Mouse (Mus musculus): ENCODE results near the gene Tnpo1. TPM values are rescaled to one million over a fixed set of nuclear protein-coding genes. Genes with fewer than 3 reads are reported as not detected.

The Tnpo1 gene
- total RNA-seq (2015) (81.2 and 94.3 TPM in 2 replicates), total RNA-seq (2017) (87.9 and 89.8 TPM in 2 replicates)

DNA sequence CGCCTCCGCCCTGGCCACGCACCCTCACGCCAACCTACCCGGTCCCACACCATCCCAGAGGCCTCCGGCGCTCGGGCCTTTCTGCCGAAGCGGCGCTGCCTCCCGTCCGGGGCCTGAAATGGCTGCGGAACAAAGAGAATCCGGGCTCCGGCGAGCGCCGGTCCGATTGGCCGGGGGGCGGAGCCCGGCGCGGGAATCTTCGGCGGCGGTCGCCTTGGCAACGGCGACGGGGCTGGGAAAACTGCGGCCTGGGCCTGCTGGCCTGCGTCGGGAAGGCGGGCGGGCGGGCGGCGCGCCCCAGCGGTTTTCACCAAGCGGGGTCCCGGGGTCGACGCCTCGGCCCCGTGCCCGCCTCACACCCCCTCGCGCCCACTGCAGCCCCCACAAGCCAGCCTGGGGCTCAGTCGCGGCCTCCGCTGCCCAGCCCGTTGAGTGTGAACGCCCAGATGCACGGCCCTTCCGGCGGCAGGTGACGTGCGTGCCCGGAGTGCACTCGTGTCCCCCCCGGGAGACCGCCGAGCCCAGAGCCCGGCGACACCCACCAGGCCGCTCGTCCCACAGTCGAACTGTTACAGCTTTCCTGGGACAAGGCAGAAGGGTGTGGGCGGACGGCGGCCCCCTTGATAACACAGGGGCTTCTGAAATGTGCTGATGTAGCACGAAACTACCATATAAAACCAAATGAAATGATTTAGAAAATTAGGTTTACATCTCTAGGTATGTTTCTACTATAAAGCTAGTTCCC is at the start of gene Tnpo1:
Gene Tnpo1, minus strand, starts transcription at position 172 of the 745 bp plus-strand sequence.
- peak; percentile 90 for ATAC-seq (ENCODE audit: poor library complexity, severe bottlenecking)

- ATAC-seq (ENCODE audit: poor library complexity, severe bottlenecking), result no peak
Measured at GRCm38 (mm10) chr13:98972090-98972489, 45.9 kb upstream of the Tnpo1 start.

GRCm38 (mm10) chr13:98971641-98972040 is 45.5 kb upstream of the Tnpo1 start:
- ATAC-seq (ENCODE audit: poor library complexity, severe bottlenecking), result no peak

GRCm38 (mm10) chr13:98968517-98968916 is 42.3 kb upstream of the Tnpo1 start:
- peak; percentile 64 for ATAC-seq (ENCODE audit: poor library complexity, severe bottlenecking)

GRCm38 (mm10) chr13:98967942-98968341 is 41.8 kb upstream of the Tnpo1 start:
- 0 out of 2 replicates have a peak, but pooled peaks have one; percentile 21 for ATAC-seq (ENCODE audit: poor library complexity, severe bottlenecking)

GRCm38 (mm10) chr13:98966583-98966982 is 40.4 kb upstream of the Tnpo1 start:
- ATAC-seq (ENCODE audit: poor library complexity, severe bottlenecking), result no peak

DNA sequence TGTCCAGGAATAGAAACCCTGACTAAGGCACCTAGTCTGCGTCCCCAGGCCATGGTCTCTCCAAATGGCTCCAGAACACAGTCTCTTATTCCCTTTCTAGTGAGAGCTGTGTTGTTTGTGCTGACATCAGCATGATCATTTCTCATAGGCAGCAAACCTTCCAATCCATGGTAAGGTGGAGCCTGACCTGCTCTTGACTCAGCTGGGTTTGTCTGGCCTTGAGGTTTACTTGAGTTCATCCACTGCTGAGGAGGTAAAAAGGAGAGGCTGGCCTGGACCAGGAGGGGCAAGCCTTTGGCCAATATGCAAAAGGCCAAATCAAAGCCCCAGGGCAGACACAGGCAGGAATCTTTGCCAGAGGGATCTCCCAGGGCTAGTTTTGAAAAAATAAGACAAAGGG is 37.4 kb upstream of the Tnpo1 start:
- ATAC-seq (ENCODE audit: poor library complexity, severe bottlenecking), result no peak

DNA sequence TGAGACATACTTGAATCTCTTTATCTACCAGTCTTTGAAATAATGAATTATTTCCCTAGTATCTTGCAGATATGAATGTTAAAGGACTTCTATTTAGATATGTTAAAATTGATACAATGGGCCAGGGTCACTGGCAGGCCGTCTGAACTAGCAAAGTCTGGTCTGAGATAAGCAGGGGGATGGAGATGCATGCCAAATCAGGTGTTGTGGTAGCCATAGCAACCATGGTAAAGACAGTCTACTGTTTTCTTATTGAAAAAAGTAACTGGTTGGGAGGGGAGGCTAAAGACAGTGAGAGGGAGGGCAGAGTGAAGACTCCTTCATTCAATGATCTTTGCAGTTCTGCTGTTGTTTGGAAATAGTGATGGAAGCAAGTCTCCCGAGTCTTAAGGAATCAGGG is 32.0 kb upstream of the Tnpo1 start:
- ATAC-seq (ENCODE audit: poor library complexity, severe bottlenecking), result no peak

DNA sequence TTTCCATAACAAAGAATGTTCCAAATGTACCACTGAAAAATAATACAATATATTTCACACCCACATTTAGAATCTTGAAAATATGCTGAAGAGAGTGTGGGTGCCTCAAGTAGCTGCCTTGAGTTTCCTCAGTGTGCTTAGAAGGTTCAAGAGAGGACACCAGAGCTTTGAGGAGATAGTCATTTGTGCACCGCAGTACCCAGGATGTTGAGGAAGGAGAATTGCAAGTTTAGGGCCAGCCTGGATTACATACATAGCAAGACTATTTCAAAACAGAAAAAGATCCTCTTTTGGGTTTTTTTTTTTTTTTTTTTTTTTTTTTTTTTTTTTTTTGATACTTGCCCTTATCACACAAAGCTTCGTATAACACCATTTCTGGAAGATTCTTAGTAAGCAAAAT is 30.0 kb upstream of the Tnpo1 start:
- peak; percentile 86 for ATAC-seq (ENCODE audit: poor library complexity, severe bottlenecking)

DNA sequence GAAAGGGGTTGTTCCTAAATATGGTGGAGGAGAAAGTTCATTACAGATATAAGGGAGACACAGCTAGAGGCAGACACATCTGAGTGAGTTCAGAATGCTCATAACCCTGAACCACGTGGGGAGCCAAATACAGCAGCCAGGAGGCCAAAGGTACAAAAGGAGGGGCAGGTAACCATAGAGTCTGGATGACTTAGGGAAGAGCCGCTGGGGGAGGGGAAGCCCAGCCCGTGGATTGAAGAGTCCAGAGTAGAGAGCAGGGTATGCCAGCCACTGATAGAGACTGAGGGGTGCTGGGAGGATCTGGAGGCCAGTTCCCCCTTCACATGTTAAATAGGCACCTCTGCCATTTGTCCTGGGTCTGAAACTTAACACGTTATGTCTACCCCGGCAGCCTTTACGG is 29.5 kb upstream of the Tnpo1 start:
- peak; percentile 28 for ATAC-seq (ENCODE audit: poor library complexity, severe bottlenecking)

GRCm38 (mm10) chr13:98955226-98955625 is 29.0 kb upstream of the Tnpo1 start:
- peak; percentile 14; the same call in 1 of the 2 replicates for ATAC-seq (ENCODE audit: poor library complexity, severe bottlenecking)

GRCm38 (mm10) chr13:98953830-98954229 is 27.6 kb upstream of the Tnpo1 start:
- ATAC-seq (ENCODE audit: poor library complexity, severe bottlenecking), result no peak

DNA sequence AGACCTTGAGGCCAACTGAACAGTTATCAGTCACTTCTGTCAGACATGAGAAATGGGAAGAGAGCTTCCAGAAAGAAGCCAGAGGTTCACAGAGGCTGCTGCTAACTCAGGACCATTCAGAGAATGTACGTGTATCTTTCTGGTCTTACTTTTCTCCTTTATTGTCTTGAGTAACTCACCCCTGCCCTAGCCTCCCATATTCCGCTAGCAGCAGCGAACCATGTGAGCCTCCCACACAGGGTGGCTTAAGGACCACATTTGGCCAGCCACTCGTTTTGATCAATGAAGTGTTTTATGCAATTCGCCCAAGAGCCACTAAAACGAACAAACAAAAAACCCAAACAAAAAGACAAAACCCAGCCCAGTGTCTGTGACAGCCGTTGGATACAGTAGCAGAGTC is 25.8 kb upstream of the Tnpo1 start:
- no peak for ATAC-seq (ENCODE audit: poor library complexity, severe bottlenecking)

GRCm38 (mm10) chr13:98948146-98948545 is 22.0 kb upstream of the Tnpo1 start:
- no peak for ATAC-seq (ENCODE audit: poor library complexity, severe bottlenecking)

GRCm38 (mm10) chr13:98946434-98946833 is 20.2 kb upstream of the Tnpo1 start:
- ATAC-seq (ENCODE audit: poor library complexity, severe bottlenecking), result peak; percentile 74

DNA sequence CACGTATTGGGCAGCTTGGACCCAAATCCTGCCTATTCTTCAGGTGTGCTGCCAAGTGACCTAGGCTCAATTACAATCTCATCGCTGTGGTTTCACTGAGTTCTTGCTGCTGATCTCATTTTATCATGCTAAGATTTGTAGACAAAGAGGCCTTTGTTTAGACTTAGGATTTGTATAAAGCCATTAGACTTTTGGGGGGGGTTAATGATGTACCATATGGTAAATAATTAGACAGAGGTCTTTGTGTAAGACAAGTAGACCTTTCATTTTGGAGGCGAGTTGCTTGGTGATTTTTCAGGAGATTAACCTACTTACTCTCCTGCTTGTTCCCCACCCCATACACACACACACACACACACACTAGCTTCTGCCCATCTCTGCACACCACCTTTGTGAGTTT is 19.7 kb upstream of the Tnpo1 start:
- ATAC-seq (ENCODE audit: poor library complexity, severe bottlenecking), result no peak

GRCm38 (mm10) chr13:98945381-98945780 is 19.2 kb upstream of the Tnpo1 start:
- ATAC-seq (ENCODE audit: poor library complexity, severe bottlenecking), result no peak

- ATAC-seq (ENCODE audit: poor library complexity, severe bottlenecking), result peak; percentile 78
Measured at GRCm38 (mm10) chr13:98944620-98945081, 18.5 kb upstream of the Tnpo1 start.

DNA sequence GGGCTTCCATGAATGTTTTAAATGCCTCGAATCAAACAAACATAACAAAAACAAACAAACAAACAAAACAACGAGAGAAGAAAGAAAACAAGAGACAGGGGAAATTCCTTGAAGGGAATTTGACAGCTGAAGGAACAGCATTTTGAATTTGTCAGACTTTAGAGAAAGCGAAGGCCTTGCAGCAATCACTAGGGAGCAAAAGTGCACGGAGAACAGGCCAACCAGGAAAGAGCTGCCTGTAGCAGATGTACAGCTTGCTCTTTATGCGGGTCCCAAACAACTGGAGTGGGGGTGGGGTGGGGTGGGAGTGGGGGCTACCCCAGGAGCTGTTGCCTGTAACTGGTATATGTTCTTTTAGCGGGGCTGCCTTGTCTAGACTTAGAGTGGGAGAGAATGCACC is 16.2 kb upstream of the Tnpo1 start:
- ATAC-seq (ENCODE audit: poor library complexity, severe bottlenecking), result no peak

- ATAC-seq (ENCODE audit: poor library complexity, severe bottlenecking), result no peak
Measured at GRCm38 (mm10) chr13:98941829-98942343, 15.7 kb upstream of the Tnpo1 start.

- no peak for ATAC-seq (ENCODE audit: poor library complexity, severe bottlenecking)
Measured at GRCm38 (mm10) chr13:98937108-98937507, 10.9 kb upstream of the Tnpo1 start.

DNA sequence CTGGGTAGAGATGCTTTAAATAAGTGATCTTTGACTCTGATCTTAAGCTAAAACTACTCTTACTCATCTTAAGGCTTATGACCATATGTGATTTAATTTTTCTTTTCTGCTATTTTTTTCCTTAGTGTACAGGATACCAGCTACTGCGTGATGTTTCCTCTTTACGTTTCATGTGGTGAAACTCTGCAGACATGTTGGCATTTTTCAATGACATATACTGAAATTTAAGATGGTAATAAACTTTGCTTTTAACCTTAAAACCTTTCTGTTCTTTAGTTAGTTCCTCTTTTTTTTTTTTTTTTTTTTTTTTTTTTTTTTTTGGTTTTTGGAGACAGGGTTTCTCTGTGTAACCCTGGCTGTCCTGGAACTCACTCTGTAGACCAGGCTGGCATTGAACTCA is 2.7 kb upstream of the Tnpo1 start:
- ATAC-seq (ENCODE audit: poor library complexity, severe bottlenecking), result no peak

- no peak for ATAC-seq (ENCODE audit: poor library complexity, severe bottlenecking)
Measured at GRCm38 (mm10) chr13:98926958-98927242, 716 bp upstream of the Tnpo1 start.
